Mouse (Mus musculus): Measurements from ENCODE around the gene Mkrn2os. TPM values are rescaled to one million over a fixed set of nuclear protein-coding genes. Genes with fewer than 3 reads are reported as not detected.
A peak's percentile ranks its signal among the peaks of the same experiment; 100 is the strongest.

Gene Mkrn2os
- total RNA-seq, 1 experiment = 0.22 TPM

DNA sequence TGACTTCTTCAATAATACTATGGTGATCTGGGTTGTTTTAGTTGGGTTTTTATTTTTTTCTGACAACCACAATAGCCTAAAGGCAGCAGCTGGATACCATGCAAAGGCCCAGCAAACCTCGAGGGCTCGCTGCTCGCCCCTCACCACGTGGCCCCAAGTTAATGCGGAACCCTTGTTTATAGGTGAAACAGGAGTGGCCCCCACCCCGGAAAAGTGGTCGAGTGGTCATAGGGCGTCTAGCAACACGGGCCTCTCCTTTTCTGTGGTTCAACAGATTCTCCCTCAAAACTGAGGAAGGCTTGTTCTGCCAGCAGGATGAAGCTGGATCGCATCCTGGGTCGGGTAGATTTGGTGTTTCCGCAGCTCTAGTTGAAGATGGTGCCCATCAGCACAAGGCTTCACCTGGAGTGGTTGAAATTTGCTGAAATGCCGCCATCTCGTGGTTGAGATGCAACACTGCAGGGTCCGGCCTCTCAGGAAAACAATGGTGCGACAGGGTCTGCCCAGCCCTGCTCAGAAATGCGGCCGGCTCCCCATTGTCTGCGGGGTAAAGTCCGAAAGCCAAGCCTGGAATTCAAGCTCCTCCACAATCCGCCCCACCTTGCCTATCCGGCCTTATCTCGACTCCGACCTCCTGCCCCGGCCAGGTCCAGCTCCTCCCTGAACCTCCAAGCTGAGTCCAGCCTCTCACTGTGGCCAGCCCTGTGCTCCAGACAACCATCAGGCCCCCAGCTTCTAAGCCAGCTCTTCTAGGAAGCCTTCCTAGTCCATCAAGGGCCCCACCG, 53.5 kb downstream of the Mkrn2os start:
- Histone ChIP-seq H3K36me3 (ENCODE audit: control insufficient read depth, insufficient read depth, low read length, poor library complexity, severe bottlenecking) (no peaks in the 10 kb centered on the region), H3K4me3 (ENCODE audit: insufficient read depth in 1 of 2, low read depth in 1 of 2, low read length in 2 of 2, poor library complexity in 1 of 2, severe bottlenecking in 1 of 2) (peak overlapping the region; percentile 21 to 58; a peak in 2 of 4 replicates), H3K9ac (ENCODE audit: insufficient read depth, low read depth, low read length, poor library complexity, severe bottlenecking) (peak overlapping the region; percentile 58; the same call in 1 of the 2 replicates), H3K27ac (ENCODE audit: insufficient read depth, low read depth, low read length, poor library complexity, severe bottlenecking) (no peak overlapping the region), H3K4me1 (ENCODE audit: control insufficient read depth in 2 of 2, insufficient read depth in 2 of 2, low read length in 2 of 2, poor library complexity in 1 of 2) (peaks cover 0 to 8% of the 10 kb centered on the region in 2 experiments; a peak in 3 of 4 replicates), H3K9me3 (ENCODE audit: control insufficient read depth, insufficient read depth, low read depth, low read length) (no peaks in the 10 kb centered on the region)
- in situ Hi-C loops (cut with MboI; ENCODE audit: low sequenced_read_pairs in 2 of 2, unreplicated experiment in 2 of 2) = loop anchor here in 1 of 2 experiments (5.0 kb wide), 1 partner anchor 312 kb away; the partner anchor contains the start of gene Gm17482
- no peak for TF ChIP-seq CHD2 (IDR thresholded peaks at IDR 0.05; ENCODE audit: low read depth, low read length)
- TF ChIP-seq MAFK (IDR thresholded peaks at IDR 0.05; ENCODE audit: insufficient read depth, low read depth, low read length) = no peak
- peak; percentile 92 for TF ChIP-seq ZC3H11A (IDR thresholded peaks at IDR 0.05; ENCODE audit: borderline replicate concordance, low read depth, low read length)
- TF ChIP-seq HCFC1 (IDR thresholded peaks at IDR 0.05; ENCODE audit: borderline replicate concordance, insufficient read depth, low read length) = peak; percentile 57; the same call in 1 of the 2 replicates
- peak; percentile 86 for DNase-seq (ENCODE audit: low read depth, low spot score)

DNA sequence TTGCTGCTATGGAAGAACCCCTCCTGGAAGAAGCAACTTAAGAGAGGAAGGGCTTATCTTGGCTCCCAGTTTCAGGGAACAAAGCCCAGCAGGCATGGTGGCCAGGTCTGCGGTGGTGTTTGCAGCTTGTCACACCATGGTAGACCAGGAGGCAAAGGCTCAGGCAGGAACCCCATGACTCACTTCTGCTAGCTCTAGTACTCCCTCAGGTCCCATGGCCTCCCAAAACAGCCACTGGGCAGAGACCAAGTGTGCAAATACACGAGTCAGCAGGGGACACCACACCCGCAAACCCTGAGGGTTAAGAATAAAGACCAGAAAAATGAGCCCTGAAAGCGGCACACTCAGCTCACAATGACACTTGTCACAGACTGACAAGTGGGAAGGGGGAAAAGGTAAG, 56.2 kb downstream of the Mkrn2os start:
- H3K9ac ChIP-seq (ENCODE audit: insufficient read depth, low read depth, low read length, poor library complexity, severe bottlenecking) = no peak overlapping the region
- in situ Hi-C loops (cut with MboI; ENCODE audit: low sequenced_read_pairs in 2 of 2, unreplicated experiment in 2 of 2) = loop anchor here in 1 of 2 experiments (5.0 kb wide), 1 partner anchor 309 kb away; the partner anchor contains the start of gene Gm17482
- no peak for DNase-seq (ENCODE audit: low read depth, low spot score)
- no peaks in the 10 kb centered on the region for H3K36me3 ChIP-seq (ENCODE audit: control insufficient read depth, insufficient read depth, low read length, poor library complexity, severe bottlenecking)
- H3K9me3 ChIP-seq (ENCODE audit: control insufficient read depth, insufficient read depth, low read depth, low read length) = no peaks in the 10 kb centered on the region
- no peak overlapping the region for H3K27ac ChIP-seq (ENCODE audit: insufficient read depth, low read depth, low read length, poor library complexity, severe bottlenecking)
- H3K4me3 ChIP-seq (ENCODE audit: insufficient read depth in 1 of 2, low read depth in 1 of 2, low read length in 2 of 2, poor library complexity in 1 of 2, severe bottlenecking in 1 of 2) = no peak overlapping the region
- peaks cover 0 to 5% of the 10 kb centered on the region in 2 experiments; a peak in 2 of 4 replicates for H3K4me1 ChIP-seq (ENCODE audit: control insufficient read depth in 2 of 2, insufficient read depth in 2 of 2, low read length in 2 of 2, poor library complexity in 1 of 2)
- TF ChIP-seq CHD2 (IDR thresholded peaks at IDR 0.05; ENCODE audit: low read depth, low read length) = no peak
- TF ChIP-seq ZNF384 (IDR thresholded peaks at IDR 0.05; ENCODE audit: low read depth, low read length) = no peak
- no peak for TF ChIP-seq MAFK (IDR thresholded peaks at IDR 0.05; ENCODE audit: insufficient read depth, low read depth, low read length)
- TF ChIP-seq ZC3H11A (IDR thresholded peaks at IDR 0.05; ENCODE audit: borderline replicate concordance, low read depth, low read length) = no peak
- no peak for TF ChIP-seq HCFC1 (IDR thresholded peaks at IDR 0.05; ENCODE audit: borderline replicate concordance, insufficient read depth, low read length)

DNA sequence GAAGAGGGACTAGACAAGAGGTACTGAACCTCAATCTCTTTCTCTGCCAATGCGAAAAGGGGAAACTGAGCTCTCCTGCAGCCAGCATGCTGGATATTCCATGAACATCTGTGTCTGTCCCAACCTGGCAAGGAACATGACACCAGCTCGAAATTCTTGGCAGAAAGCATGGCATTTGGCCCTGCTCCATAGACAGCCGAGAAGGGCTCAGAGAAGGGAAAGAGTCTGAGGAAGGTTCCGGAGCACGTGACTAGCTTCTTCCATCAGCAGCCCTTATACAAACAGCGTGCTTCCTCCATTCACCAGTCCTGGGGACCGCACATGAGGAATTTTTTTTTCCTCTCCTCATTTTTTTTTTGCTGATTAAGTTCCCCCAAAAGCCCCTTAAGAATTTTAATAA, 57.8 kb downstream of the Mkrn2os start:
- no peaks in the 10 kb centered on the region for H3K36me3 ChIP-seq (ENCODE audit: control insufficient read depth, insufficient read depth, low read length, poor library complexity, severe bottlenecking)
- no peak for DNase-seq (ENCODE audit: low read depth, low spot score)
- H3K27ac ChIP-seq (ENCODE audit: insufficient read depth, low read depth, low read length, poor library complexity, severe bottlenecking) = no peak overlapping the region
- no peaks in the 10 kb centered on the region for H3K9me3 ChIP-seq (ENCODE audit: control insufficient read depth, insufficient read depth, low read depth, low read length)
- H3K4me3 ChIP-seq (ENCODE audit: insufficient read depth in 1 of 2, low read depth in 1 of 2, low read length in 2 of 2, poor library complexity in 1 of 2, severe bottlenecking in 1 of 2) = no peak overlapping the region
- H3K9ac ChIP-seq (ENCODE audit: insufficient read depth, low read depth, low read length, poor library complexity, severe bottlenecking) = no peak overlapping the region
- TF ChIP-seq HCFC1 (IDR thresholded peaks at IDR 0.05; ENCODE audit: borderline replicate concordance, insufficient read depth, low read length) (no peak), ZC3H11A (IDR thresholded peaks at IDR 0.05; ENCODE audit: borderline replicate concordance, low read depth, low read length) (no peak), MAFK (IDR thresholded peaks at IDR 0.05; ENCODE audit: insufficient read depth, low read depth, low read length) (no peak), CHD2 (IDR thresholded peaks at IDR 0.05; ENCODE audit: low read depth, low read length) (no peak), ZNF384 (IDR thresholded peaks at IDR 0.05; ENCODE audit: low read depth, low read length) (no peak)
- in situ Hi-C loops (cut with MboI; ENCODE audit: low sequenced_read_pairs in 2 of 2, unreplicated experiment in 2 of 2) = loop anchor here in 1 of 2 experiments (5.0 kb wide), 1 partner anchor 307 kb away; the partner anchor contains the start of gene Gm17482
- H3K4me1 ChIP-seq (ENCODE audit: control insufficient read depth in 2 of 2, insufficient read depth in 2 of 2, low read length in 2 of 2, poor library complexity in 1 of 2) = peaks cover 0 to 2% of the 10 kb centered on the region in 2 experiments; a peak in 2 of 4 replicates

Other genes with a start within 250 kb of the Mkrn2os start
- gene Pparg, start 231.6 kb downstream of the Mkrn2os start, total RNA-seq (2012; rRNA removed) = 0.26 and 0.85 TPM in 2 replicates
- 35.9 and 43.3 TPM in 2 replicates for gene Tsen2, start 47.9 kb downstream of the Mkrn2os start, total RNA-seq (2012; rRNA removed)
- gene Mkrn2, start 9.3 kb upstream of the Mkrn2os start, total RNA-seq (2012; rRNA removed) = 17.8 and 22.0 TPM in 2 replicates
- 128 and 140 TPM in 2 replicates for gene Raf1, start 84.1 kb upstream of the Mkrn2os start, total RNA-seq (2012; rRNA removed)
- gene Tmem40, start 169.8 kb upstream of the Mkrn2os start, total RNA-seq (2012; rRNA removed) = 18.4 and 21.9 TPM in 2 replicates
- 10.7 and 10.8 TPM in 2 replicates for gene Cand2, start 182.0 kb upstream of the Mkrn2os start, total RNA-seq (2012; rRNA removed)
- gene Rpl32, start 216.2 kb upstream of the Mkrn2os start, total RNA-seq (2012; rRNA removed) = 2,783 and 3,173 TPM in 2 replicates
- gene Efcab12, start 245.8 kb upstream of the Mkrn2os start, total RNA-seq (2012; rRNA removed) = 1.3 and 1.4 TPM in 2 replicates